Mouse (Mus musculus) hindbrain, embryonic 14.5 days (tissue): ENCODE measurements around the gene Hrh3. TPM values are rescaled to one million over a fixed set of nuclear protein-coding genes. Genes with fewer than 3 reads are reported as not detected.
A peak's percentile ranks its signal among the peaks of the same experiment; 100 is the strongest.

Experiments
- ATAC-seq: fragments of 200-750 bp; cut with Nextera tagmentation; 2 replicates; pipeline ENCODE4 v1.8.0; 2017; ENCODE audit warnings: moderate number of reproducible peaks, mild to moderate bottlenecking, moderate TSS enrichment, moderate library complexity; ENCODE audit not compliant: low FRiP score
- DNase-seq: peaks from one replicate; pipeline ENCODE4 v3.0.0-alpha.2; 2015; ENCODE audit warnings: low spot score
- H3K27ac ChIP-seq: fragments of 300-500 bp; sonication (generic); 2 replicates; pipeline ENCODE4 v1.5.1; 2014; ENCODE audit warnings: mild to moderate bottlenecking, moderate library complexity
- H3K27me3 ChIP-seq: fragments of 300-500 bp; sonication (generic); 2 replicates; pipeline ENCODE4 v1.6.1; 2014; ENCODE audit warnings: mild to moderate bottlenecking, low read length, mixed read lengths; ENCODE audit not compliant: control insufficient read depth, insufficient read depth
- H3K36me3 ChIP-seq: fragments of 300-500 bp; sonication (generic); replicated peaks from 2 replicates; pipeline ENCODE4 v1.6.1; 2014; ENCODE audit not compliant: control insufficient read depth, insufficient read depth
- H3K4me1 ChIP-seq: fragments of 300-500 bp; sonication (generic); replicated peaks from 2 replicates; pipeline ENCODE4 v1.6.1; 2014; ENCODE audit warnings: antibody characterized with exemption, low read length, mixed read lengths; ENCODE audit not compliant: control insufficient read depth, insufficient read depth
- H3K4me2 ChIP-seq: fragments of 300-500 bp; sonication (generic); replicated peaks from 2 replicates; pipeline ENCODE4 v1.6.1; 2014; ENCODE audit warnings: mild to moderate bottlenecking, moderate library complexity
- H3K4me3 ChIP-seq: fragments of 300-500 bp; sonication (generic); replicated peaks from 2 replicates; pipeline ENCODE4 v1.5.1; 2014; ENCODE audit warnings: mild to moderate bottlenecking, low read length
- H3K9ac ChIP-seq: fragments of 300-500 bp; sonication (generic); 2 replicates; pipeline ENCODE4 v1.6.1; 2014
- H3K9me3 ChIP-seq: fragments of 300-500 bp; sonication (generic); 2 replicates; pipeline ENCODE4 v1.6.1; 2016; ENCODE audit warnings: low read length; ENCODE audit not compliant: control insufficient read depth
- WGBS: fragments of 180-500 bp; shearing (Covaris S2); extraction: QIAGEN DNeasy Blood & Tissue Kit; methylation state at CpG from one replicate; pipeline ENCODE4 v1.1.7; 2014; 5-methylcytosine and 5-hydroxymethylcytosine counted together
- polyA plus RNA-seq: library from polyadenylated mRNA; unstranded; fragments of >200 nt; fragmentation: Nextera tagmentation; extraction: Ambion mirVana; gene quantifications from 2 replicates; pipeline ENCODE4 v1.2.1, GENCODE M21; 2014

The Hrh3 gene
- polyA plus RNA-seq, 1 experiment from 2014 or later, result 1.7 TPM

GRCm38 (mm10) chr2:180113909-180114890, 9.9 kb upstream of the Hrh3 start:
- no peak for ATAC-seq
- no peak for DNase-seq
- Histone ChIP-seq H3K9ac (0 out of 2 replicates have a peak overlapping the region, but pooled peaks have one; percentile 20), H3K4me1 (peaks cover 35% of the 10 kb centered on the region), H3K9me3 (no peaks in the 10 kb centered on the region), H3K27me3 (no peaks in the 10 kb centered on the region), H3K27ac (peak overlapping the region; percentile 49; the same call in 1 of the 2 replicates), H3K4me3 (no peak overlapping the region), H3K36me3 (no peaks in the 10 kb centered on the region), H3K4me2 (no peak overlapping the region)
- 51% methylated on average over 17 of the region's 17 CpGs for WGBS

GRCm38 (mm10) chr2:180108285-180108684, 4.0 kb upstream of the Hrh3 start:
- peaks cover 18% of the 10 kb centered on the region for H3K27me3 ChIP-seq
- H3K9ac ChIP-seq, result no peak overlapping the region
- ATAC-seq (no peak), DNase-seq (no peak)
- no peaks in the 10 kb centered on the region for H3K36me3 ChIP-seq
- no peak overlapping the region for H3K4me2 ChIP-seq
- H3K9me3 ChIP-seq, result no peaks in the 10 kb centered on the region
- H3K27ac ChIP-seq, result no peak overlapping the region
- no peaks in the 10 kb centered on the region; the same call in 1 of the 2 replicates for H3K4me1 ChIP-seq
- H3K4me3 ChIP-seq, result no peak overlapping the region
- 68% methylated on average over 6 of the region's 6 CpGs for WGBS

GRCm38 (mm10) chr2:180107081-180107480, 2.8 kb upstream of the Hrh3 start:
- ATAC-seq (no peak), DNase-seq (no peak)
- Histone ChIP-seq H3K4me1 (peaks cover 6% of the 10 kb centered on the region), H3K27me3 (peaks cover 27% of the 10 kb centered on the region), H3K27ac (no peak overlapping the region), H3K4me2 (no peak overlapping the region), H3K9ac (no peak overlapping the region), H3K36me3 (no peaks in the 10 kb centered on the region), H3K9me3 (no peaks in the 10 kb centered on the region), H3K4me3 (no peak overlapping the region)
- WGBS, result 65% methylated on average over 4 of the region's 4 CpGs

GRCm38 (mm10) chr2:180105441-180106190, 1.3 kb upstream of the Hrh3 start:
- H3K27me3 ChIP-seq, result peaks cover 39% of the 10 kb centered on the region
- 29% methylated on average over 8 of the region's 8 CpGs for WGBS

DNA sequence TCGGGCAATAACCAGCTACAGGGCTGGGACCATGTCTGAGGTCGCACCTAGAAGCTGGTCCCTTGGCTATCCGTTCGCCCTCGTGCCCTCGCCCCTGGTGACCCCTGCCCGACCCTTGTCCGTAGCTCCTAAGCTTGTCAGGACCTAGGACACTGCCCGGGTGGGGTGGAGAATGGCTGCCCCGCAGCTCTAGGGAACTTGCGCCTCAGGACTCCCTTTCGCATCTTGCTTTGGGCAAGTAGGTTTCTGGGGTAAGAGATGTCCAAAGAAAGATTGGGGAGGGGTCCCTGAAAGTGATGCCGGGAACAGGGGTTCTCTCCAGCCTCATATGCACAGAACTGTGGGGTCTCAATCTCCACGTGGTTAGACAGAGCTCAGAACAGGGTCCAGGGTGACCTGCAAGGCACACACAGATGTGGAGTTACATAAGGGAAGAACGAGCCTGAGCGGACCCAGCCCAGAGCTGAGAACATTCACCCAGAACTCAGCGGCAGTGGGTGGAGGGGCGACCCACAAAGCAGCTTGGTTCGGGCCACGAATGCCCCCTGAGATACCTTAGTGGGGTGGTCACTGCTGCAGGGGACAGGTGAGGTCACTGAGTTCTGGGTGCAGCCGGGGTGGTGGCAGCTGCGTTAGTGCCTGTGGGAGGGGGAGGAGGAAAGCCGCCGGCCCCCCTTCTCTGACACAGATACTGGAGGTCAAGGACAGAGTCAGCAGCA, 530 bp upstream of the Hrh3 start:
- no peaks in the 10 kb centered on the region for H3K9me3 ChIP-seq
- peak overlapping the region; percentile 63 for H3K9ac ChIP-seq
- H3K4me3 ChIP-seq, result peak overlapping the region; percentile 53
- peaks cover 39% of the 10 kb centered on the region for H3K27me3 ChIP-seq
- H3K4me2 ChIP-seq, result peak overlapping the region; percentile 97
- DNase-seq (no peak), ATAC-seq (peak; percentile 15; the same call in 1 of the 2 replicates)
- no peaks in the 10 kb centered on the region for H3K36me3 ChIP-seq
- H3K4me1 ChIP-seq, result peaks cover 9% of the 10 kb centered on the region
- 9% methylated on average over 24 of the region's 24 CpGs for WGBS
- H3K27ac ChIP-seq, result no peak overlapping the region

More at GRCm38 (mm10) chr2:180105441-180106190, 1.3 kb upstream of the Hrh3 start:
- ATAC-seq (no peak), DNase-seq (no peak)
- Histone ChIP-seq H3K4me1 (peaks cover 6% of the 10 kb centered on the region), H3K4me2 (no peak overlapping the region), H3K27ac (no peak overlapping the region), H3K9ac (no peak overlapping the region), H3K36me3 (no peaks in the 10 kb centered on the region), H3K9me3 (no peaks in the 10 kb centered on the region), H3K4me3 (no peak overlapping the region)

GRCm38 (mm10) chr2:180103151-180103977, 924 bp downstream of the Hrh3 start:
- WGBS, result 1% methylated on average over 57 of the region's 57 CpGs

GRCm38 (mm10) chr2:180099529-180099928, 4.8 kb downstream of the Hrh3 start:
- DNase-seq, result no peak

More at GRCm38 (mm10) chr2:180103151-180103977, 924 bp downstream of the Hrh3 start:
- Histone ChIP-seq H3K4me1 (peaks cover 11% of the 10 kb centered on the region), H3K4me2 (peak overlapping the region; percentile 97), H3K9me3 (no peaks in the 10 kb centered on the region), H3K9ac (peak overlapping the region; percentile 63), H3K36me3 (no peaks in the 10 kb centered on the region), H3K4me3 (peak overlapping the region; percentile 53), H3K27ac (no peak overlapping the region), H3K27me3 (peaks cover 44% of the 10 kb centered on the region)
- DNase-seq (no peak), ATAC-seq (no peak)

DNA sequence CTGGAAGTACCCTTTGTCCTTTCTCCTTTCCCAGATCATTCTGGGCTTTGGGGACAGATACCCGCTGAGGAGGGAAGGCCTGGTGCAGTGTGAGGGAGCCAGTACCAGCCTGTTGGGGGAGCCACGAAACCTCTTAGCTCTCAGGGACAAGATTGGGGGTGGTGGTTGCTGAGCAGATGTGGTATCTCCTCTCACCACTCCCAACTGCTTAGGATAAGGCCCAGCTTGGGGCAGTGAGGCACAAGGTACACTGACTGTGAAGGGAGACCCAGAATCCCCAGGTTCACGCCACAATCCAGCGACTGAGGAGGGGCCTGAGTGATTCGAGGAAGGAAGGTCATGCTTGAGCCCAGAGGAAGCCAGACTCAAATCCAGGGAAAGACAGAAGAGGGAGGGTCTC, 6.1 kb downstream of the Hrh3 start:
- Histone ChIP-seq H3K4me1 (peaks cover 11% of the 10 kb centered on the region), H3K36me3 (no peaks in the 10 kb centered on the region), H3K9ac (no peak overlapping the region), H3K4me2 (no peak overlapping the region), H3K27ac (no peak overlapping the region), H3K27me3 (peaks cover 26% of the 10 kb centered on the region), H3K4me3 (no peak overlapping the region), H3K9me3 (no peaks in the 10 kb centered on the region)
- no peak for ATAC-seq
- DNase-seq, result no peak
- 38% methylated on average over 5 of the region's 5 CpGs for WGBS

More at GRCm38 (mm10) chr2:180099529-180099928, 4.8 kb downstream of the Hrh3 start:
- Histone ChIP-seq H3K4me3 (no peak overlapping the region), H3K27me3 (peaks cover 33% of the 10 kb centered on the region), H3K36me3 (no peaks in the 10 kb centered on the region), H3K27ac (no peak overlapping the region), H3K4me1 (peaks cover 11% of the 10 kb centered on the region), H3K4me2 (peak overlapping the region; percentile 15; the same call in 1 of the 2 replicates), H3K9me3 (no peaks in the 10 kb centered on the region), H3K9ac (0 out of 2 replicates have a peak overlapping the region, but pooled peaks have one; percentile 25)
- ATAC-seq, result no peak
- 5% methylated on average over 15 of the region's 15 CpGs for WGBS
